Mouse (Mus musculus): ENCODE measurements around the gene H2afy. TPM values are rescaled to one million over a fixed set of nuclear protein-coding genes. Genes with fewer than 3 reads are reported as not detected.
"Not testable (repeated sequence)": the region's sequence is repeated elsewhere in the genome, so short reads cannot be mapped to it uniquely, and the experiment has no call there.

Gene H2afy
- polyA plus RNA-seq, 1 experiment from 2014 or later = 98.9 TPM

DNA sequence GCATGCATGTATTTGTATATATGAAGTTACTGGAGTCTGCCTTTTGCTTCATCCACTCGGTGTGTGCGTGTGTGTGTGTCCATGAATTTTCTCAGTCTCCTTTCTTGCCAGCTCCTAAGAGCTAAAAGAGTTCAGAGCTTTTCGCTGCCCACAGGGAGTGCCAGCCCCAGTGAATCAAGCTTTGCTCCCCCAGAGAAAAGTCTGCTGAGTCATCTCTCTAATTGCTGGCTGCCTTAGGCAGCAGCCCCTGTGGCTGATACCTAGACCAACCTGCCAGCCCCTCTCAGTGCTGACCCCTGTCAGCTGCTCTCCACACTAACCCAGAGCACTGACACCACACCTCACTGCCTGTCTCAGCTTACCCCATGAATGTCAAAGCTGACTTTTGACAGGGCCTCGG lies 107.2 kb downstream of the H2afy start:
- Histone ChIP-seq H3K4me1 (replicated peaks) (peaks cover 12% of the 10 kb centered on the region), H3K27me3 (no peaks in the 10 kb centered on the region), H3K9me3 (replicated peaks) (no peaks in the 10 kb centered on the region), H3K9ac (no peak overlapping the region), H3K4me3 (no peak overlapping the region), H3K4me2 (no peak overlapping the region), H3K27ac (no peak overlapping the region), H3K36me3 (no peaks in the 10 kb centered on the region)
- ATAC-seq (replicated peaks; ENCODE audit: insufficient number of reproducible peaks, insufficient read depth, low FRiP score, low read depth) = no peak
- 86% methylated on average over 4 of the region's 4 CpGs for WGBS

DNA sequence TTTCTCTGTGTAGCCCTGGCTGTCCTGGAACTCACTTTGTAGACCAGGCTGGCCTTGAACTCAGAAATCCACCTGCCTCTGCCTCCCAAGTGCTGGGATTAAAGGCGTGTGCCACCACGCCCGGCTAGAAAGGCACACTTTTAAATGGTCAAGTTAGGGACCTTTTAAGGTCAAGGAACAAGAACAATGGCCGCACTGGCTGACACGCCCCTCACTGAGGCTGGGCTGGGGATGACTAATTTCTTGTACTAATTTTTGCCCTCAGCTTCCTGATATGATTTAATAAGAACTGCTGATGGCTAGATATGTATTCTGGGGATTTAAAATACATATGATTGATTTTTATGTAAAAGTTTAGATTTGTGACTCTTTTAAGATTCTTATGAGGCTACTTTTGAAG lies 108.2 kb downstream of the H2afy start:
- not testable (repeated sequence) for H3K27me3 ChIP-seq; H3K4me2 ChIP-seq; ATAC-seq (replicated peaks; ENCODE audit: insufficient number of reproducible peaks, insufficient read depth, low FRiP score, low read depth); H3K9ac ChIP-seq; H3K9me3 ChIP-seq (replicated peaks); H3K4me3 ChIP-seq; H3K27ac ChIP-seq; H3K36me3 ChIP-seq
- 83% methylated on average over 5 of the region's 5 CpGs for WGBS
- peaks cover 12% of the 10 kb centered on the region for H3K4me1 ChIP-seq (replicated peaks)

GRCm38 (mm10) chr13:56026623-56027022 lies 109.5 kb downstream of the H2afy start:
- H3K9ac ChIP-seq = no peak overlapping the region
- 32% methylated on average over 5 of the region's 5 CpGs for whole genome bisulfite sequencing
- H3K4me3 ChIP-seq = no peak overlapping the region
- ATAC-seq (replicated peaks; ENCODE audit: insufficient number of reproducible peaks, insufficient read depth, low FRiP score, low read depth) = no peak
- no peak overlapping the region for H3K4me2 ChIP-seq
- no peak overlapping the region for H3K27ac ChIP-seq
- peaks cover 12% of the 10 kb centered on the region for H3K4me1 ChIP-seq (replicated peaks)
- no peaks in the 10 kb centered on the region for H3K9me3 ChIP-seq (replicated peaks)
- no peaks in the 10 kb centered on the region for H3K27me3 ChIP-seq
- no peaks in the 10 kb centered on the region for H3K36me3 ChIP-seq

DNA sequence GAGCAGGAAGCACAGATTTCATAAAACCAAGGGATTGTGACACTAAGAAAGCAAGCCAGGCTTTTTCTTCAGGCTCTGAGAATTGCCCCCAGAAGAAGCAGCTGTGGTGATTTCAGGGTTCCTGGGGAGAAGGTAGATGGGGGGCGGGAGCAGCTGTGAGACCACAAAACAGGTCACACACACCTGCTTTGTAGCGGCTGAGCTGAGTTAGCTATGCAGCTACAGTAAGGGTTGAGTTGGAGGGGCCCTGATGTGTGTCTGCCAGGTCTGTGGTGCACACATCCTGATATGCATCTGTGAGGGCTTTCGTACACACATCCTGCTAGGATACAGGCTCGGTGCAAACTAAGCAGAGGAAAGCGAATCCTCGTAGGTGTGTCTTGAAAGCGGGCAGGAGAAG lies 110.1 kb downstream of the H2afy start:
- no peaks in the 10 kb centered on the region for H3K27me3 ChIP-seq
- no peak overlapping the region for H3K4me2 ChIP-seq
- no peak overlapping the region for H3K4me3 ChIP-seq
- no peak for ATAC-seq (replicated peaks; ENCODE audit: insufficient number of reproducible peaks, insufficient read depth, low FRiP score, low read depth)
- no peaks in the 10 kb centered on the region for H3K9me3 ChIP-seq (replicated peaks)
- H3K9ac ChIP-seq = no peak overlapping the region
- H3K4me1 ChIP-seq (replicated peaks) = peaks cover 12% of the 10 kb centered on the region
- WGBS = 68% methylated on average over 7 of the region's 7 CpGs
- no peaks in the 10 kb centered on the region for H3K36me3 ChIP-seq
- no peak overlapping the region for H3K27ac ChIP-seq

DNA sequence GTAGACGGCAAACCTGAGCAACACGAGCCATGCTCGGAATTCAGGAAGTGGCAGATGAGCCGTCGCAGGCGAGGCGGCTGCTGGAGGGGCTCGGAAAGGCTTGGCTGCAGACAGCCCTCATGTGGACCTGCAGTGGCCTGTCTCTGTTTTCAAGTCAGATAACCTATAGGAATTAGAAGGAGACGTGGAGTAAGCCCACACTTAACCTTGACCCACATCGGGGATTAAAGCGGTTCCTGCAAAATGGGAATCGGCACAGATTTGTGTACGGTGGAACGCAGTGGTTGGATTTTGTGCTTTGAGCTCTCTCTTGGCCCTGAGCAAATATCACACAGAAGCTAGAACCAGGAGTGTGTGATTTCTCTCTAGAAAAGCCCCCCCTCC lies 111.1 kb downstream of the H2afy start:
- Histone ChIP-seq H3K27me3 (no peaks in the 10 kb centered on the region), H3K27ac (no peak overlapping the region), H3K36me3 (no peaks in the 10 kb centered on the region), H3K9me3 (replicated peaks) (no peaks in the 10 kb centered on the region), H3K9ac (no peak overlapping the region), H3K4me1 (replicated peaks) (peaks cover 12% of the 10 kb centered on the region), H3K4me3 (no peak overlapping the region), H3K4me2 (peak overlapping the region; percentile 17; the same call in 1 of the 2 replicates)
- no peak for ATAC-seq (replicated peaks; ENCODE audit: insufficient number of reproducible peaks, insufficient read depth, low FRiP score, low read depth)
- WGBS = 46% methylated on average over 14 of the region's 14 CpGs

GRCm38 (mm10) chr13:56024410-56025026 lies 111.6 kb downstream of the H2afy start:
- no peaks in the 10 kb centered on the region for H3K27me3 ChIP-seq
- 44% methylated on average over 14 of the region's 14 CpGs for WGBS
- ATAC-seq (replicated peaks; ENCODE audit: insufficient number of reproducible peaks, insufficient read depth, low FRiP score, low read depth) = no peak

More at GRCm38 (mm10) chr13:56024410-56025026, 111.6 kb downstream of the H2afy start:
- Histone ChIP-seq H3K4me3 (no peak overlapping the region), H3K9ac (no peak overlapping the region), H3K9me3 (replicated peaks) (no peaks in the 10 kb centered on the region), H3K27ac (no peak overlapping the region), H3K4me1 (replicated peaks) (peaks cover 12% of the 10 kb centered on the region), H3K36me3 (no peaks in the 10 kb centered on the region), H3K4me2 (peak overlapping the region; percentile 17; the same call in 1 of the 2 replicates)

Other genes starting within 250 kb of the H2afy start
- gene Tifab, start 42.5 kb upstream of the H2afy start, polyA plus RNA-seq (2015; fragmentation: Nextera tagmentation; extraction: Ambion mirVana) = 1.3 and 2.9 TPM in 2 replicates
- not detected in 2 replicates for gene Neurog1, start 115.8 kb upstream of the H2afy start, polyA plus RNA-seq (2015; fragmentation: Nextera tagmentation; extraction: Ambion mirVana)
- 1.0 and 2.1 TPM in 2 replicates for gene Cxcl14, start 160.2 kb upstream of the H2afy start, polyA plus RNA-seq (2015; fragmentation: Nextera tagmentation; extraction: Ambion mirVana)